Mouse (Mus musculus) c-Kit-positive CD71-negative TER-119-negative erythroid progenitor cells, embryonic 14.5 days (primary cell): ENCODE data around the gene Shank1.

Experiments
- DNase-seq: peaks from one replicate; pipeline ENCODE4 v3.0.0-alpha.2; 2013; ENCODE audit warnings: low read depth

The Shank1 gene

DNA sequence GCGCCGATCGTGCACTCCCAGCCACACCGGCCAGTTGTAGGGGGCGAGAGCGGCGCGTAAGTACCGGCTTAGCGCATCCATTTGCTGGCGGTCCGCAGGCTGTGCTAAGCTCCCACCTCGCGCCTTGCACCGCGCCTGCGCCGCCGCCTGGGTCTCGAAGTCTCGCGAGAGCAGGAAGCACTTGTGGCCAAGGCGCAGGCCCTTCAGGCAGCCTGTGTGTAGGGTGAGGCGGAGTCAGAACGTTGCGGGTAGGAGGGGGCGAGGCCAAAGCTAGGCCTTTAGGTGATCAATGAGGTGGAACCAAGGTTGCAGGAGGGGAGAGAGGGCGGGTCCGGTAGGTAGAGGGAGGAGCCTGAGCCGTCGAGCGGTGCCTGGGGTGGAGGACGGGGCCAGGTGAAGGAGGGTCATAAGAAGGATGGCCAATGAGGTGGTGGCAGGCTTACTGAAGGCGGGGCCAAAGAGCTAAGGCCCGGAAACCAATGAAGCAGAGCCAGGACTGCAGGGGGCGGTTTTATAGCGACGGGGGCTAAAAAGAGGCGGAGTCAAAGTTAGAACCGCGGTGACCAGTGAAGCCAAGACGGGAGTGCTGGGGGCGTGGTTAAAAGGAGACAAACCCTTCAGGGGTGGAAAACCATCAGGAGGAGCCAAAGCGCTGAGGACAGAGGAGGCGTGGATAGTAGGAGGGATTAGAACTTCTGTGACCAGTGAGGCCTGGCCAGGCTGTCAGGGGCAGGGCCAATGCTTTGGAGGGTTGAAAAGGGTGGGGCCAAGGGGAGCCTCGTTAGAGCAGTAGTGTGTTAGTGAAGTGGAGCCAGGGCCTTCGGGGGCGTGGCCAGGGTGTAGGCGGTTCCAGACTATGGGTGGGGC, 5.0 kb upstream of the Shank1 start:
- peak; percentile 98 for DNase-seq

DNA sequence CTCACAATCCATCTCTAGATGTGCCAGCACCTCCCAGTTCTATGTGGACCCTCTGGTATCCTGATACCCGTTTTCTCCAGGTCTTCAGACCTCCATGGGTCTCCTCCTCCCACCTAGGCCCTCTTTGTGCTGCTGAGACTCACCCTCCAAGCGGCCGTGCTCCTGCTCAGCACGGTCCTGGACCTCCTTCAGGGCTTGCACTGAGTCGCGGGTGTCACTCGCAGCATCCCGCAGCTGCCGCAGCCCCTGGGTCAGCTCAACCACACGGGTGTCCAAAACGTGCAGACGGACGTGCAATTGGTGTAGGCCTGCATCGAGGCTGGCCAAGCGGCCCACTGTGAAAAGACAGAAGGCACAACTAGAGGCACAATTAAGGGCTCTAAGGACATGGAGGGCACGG, 4.4 kb upstream of the Shank1 start:
- DNase-seq: no peak

DNA sequence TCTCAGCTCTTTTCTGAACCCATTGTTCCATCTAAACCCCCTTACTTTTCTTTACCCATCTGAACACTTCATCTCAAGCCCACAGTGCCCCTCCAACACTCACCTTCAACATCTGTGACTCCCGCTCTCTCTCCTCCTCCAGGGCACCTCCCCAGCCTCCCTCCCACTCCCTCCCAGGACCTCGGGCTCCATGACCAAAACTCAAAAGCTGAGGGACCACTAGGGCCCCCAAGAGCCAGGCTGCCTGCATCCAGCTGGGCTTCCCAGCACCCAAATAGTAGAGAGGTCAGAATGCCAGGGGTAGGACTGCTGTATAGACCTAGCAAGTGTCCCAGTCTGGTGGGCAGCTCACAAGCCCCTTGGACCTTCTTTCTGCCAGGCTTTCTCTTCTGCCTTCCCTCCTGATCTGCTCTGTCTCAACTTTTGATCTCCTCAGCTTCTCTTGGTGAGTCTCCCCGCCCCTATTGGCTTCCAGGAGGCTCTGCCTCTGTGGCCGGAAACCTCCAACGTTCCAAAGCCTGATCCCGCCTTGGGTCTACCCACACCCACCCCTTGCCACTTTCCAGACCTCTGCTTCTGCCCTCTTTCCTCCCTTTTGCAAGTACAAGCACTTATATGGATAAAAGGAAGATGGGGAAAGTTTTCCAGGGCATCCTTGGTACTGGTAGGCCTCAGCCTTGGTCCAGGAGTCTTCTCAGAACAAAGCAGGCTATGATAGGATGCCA, 3.4 kb upstream of the Shank1 start, which contains the start of gene Clec11a:
Gene Clec11a (minus strand): TSS at position 387 of the 725 bp plus-strand sequence.
- DNase-seq: no peak

DNA sequence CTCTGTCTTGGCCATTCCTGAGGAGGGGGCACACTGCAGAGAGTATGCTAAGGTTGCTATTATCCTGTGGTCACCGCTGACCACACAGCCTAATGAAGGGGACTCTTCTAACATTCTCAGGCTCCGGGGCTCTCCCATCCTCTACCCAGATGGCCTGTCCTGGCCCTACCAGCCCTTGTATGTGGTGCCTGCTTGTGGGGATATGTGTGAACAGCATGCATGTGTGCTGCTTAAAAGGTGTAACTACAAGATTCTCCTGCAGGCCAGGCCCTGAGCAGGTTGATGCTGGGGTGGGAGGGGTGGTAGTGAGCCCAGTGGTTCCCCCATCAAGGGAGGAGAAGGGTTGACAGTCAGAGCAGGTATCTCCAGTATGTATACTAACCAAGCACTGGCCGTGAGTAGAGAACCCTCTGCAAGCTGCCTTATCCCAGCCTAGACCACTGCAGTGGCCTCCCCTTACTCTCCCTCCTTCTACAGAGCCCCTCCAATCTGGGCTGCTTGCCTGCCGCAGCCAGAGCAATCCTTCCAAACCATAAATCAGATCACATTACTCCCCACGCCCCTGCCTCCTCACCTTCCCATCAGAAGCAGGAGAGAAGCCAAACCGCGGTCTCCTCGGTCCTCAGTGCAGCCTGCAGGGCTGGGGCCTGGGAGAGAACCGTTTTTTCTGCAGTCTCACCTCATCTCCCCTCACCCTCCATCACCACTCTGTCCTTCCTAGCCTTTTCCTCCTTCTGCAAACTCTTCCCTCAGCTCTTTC, 2.6 kb upstream of the Shank1 start:
- DNase-seq: no peak

DNA sequence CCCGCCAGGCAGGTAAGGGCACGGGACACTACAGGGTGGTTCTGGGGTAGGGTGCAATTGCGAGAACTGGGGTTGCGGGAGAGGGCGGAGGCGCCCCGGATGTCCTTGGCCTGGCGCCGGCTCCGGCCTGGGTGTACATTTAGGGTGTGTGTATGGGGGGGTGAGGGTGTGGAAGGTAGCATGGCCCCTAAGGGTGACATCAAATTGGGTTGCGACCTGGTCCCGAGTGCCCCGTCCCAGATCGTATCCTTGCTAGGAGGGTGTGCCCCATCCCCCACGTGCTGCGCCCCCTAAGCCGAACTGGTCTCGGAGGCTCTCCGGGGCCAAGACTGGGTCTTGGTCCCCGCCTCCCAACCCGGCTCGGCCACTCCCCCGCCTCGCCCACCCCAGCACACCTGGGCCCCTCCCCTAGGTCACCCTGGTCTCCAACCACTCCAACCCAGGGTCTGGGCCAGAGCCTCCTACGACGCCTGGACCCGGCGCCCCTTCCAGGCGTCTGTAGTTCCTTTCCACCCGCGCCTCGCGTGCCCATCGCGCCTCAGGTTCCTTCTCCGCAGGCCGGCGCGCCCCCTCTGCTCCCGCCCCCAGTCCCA, 328 bp downstream of the Shank1 start:
- DNase-seq: no peak

DNA sequence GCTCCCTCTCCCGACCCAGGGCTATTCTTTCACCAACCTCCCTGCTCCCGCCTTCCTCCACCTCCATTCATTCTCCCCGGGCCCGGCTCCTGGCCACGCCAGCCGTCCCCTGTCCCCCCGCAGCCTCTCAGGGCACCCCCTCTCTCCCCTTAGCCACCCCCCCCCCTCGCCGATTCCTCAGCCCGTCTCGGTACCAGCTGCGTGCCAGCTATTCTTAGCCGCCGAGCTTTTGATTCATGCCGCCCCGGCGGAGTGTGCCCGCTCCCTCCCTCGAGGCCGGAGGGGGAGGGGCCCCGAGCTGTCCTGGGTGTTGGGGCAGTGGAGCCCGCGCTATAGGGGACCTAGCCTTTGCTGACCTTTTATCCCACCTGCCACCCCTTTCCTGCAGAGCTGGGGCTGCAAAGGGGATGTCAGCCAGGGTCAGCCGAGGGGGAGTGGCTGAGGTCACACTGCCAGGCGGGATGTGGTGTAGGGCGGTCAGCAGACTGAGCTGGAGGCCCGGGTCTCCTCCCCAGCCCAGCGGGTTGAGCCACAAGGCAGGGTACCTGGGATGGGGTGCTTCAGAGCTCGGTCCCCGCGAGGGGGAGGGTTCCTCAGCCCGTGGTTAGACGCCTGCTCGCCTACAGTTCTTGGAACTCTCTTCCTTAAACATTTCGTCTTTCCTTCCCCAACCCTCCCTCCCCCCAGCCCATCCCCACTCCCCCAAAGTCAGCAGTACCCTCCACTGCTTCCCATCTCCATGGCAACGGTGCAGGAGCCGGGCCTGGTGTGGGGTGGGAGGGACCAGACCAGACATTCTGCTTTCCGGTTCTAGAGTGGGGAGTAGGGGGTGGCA, 1.0 kb downstream of the Shank1 start:
- no peak for DNase-seq

DNA sequence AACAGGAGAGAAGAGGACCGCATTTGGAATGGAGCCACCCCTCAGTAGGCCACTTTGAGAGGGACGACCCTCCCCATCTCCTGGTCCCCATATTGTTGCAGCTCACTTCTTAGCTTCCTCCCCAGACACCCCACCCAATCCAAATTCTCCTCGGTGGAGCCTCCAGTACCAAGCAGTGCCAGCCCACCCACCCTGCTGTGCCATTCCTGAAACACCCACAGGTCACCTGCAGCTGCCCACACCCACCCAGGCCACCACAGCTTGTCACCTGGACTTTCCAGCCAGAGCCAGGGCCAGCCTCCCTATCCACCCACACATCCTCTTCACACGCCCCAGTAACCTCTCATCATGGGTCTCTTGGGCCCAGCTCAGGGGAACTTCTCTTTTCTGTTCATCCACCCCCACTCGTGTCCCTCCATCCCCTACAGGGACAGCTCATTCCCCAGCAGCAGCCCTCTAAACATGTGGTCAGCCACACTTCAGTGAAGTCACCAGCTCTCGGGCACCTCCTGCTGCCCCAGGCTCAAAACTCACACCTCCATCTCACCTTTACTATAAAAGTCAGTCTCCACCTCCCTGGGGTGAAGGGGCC, 1.8 kb downstream of the Shank1 start:
- DNase-seq: no peak

DNA sequence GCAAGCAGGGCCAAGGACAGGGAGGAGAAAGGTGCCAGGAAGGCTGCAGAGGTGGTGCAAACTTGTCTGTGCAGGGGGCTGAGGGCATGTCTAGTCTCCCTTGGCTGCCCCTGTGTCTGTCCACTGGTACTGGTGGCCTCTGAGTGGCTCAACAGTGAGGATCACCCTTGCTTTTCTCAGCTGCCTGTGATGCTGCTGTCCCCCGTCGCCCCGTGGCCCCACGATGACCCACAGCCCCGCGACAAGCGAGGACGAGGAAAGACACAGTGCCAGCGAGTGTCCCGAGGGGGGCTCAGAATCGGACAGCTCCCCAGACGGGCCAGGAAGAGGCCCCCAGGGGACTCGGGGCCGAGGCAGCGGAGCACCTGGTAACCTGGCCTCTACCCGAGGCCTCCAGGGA, 2.4 kb downstream of the Shank1 start:
- no peak for DNase-seq

DNA sequence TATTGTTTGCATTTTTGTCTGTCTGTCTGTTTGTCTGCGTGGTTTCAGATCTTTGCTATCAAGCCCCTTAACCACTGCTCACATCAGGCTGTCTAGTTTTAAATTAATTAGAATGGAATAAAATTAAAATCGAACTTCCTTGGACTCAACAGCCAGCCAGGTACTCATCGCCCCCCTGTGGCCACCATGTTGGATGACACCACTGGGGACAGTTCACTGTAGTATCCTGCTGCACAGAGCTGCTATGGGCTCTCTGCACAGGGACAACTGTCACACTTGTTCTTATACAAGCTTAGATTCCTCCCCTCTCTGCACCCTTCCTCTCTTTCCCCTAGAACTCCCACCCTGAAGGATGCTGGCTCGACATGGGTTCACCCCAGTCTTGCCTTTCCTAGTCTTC, 7.9 kb downstream of the Shank1 start:
- no peak for DNase-seq

DNA sequence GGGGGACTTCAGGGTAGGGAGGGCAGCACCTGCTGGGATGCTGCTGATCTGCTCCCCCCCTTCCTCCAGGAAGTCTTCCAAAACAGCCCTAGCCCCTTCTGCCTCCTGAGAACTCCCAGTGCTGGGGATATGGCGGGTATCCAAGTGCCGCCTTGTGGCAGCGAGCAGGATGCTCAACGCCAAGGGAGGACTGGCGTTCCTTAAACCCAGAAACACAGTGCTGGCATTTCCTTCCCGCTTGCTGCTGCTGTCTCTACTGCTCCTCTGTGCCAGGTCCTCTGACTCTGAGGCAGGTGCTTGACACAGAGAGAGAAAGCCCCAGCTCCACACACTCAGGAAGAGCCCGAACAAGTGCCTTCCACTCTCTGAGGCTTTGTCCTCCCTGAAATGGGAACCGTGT, 10.8 kb downstream of the Shank1 start:
- no peak for DNase-seq

DNA sequence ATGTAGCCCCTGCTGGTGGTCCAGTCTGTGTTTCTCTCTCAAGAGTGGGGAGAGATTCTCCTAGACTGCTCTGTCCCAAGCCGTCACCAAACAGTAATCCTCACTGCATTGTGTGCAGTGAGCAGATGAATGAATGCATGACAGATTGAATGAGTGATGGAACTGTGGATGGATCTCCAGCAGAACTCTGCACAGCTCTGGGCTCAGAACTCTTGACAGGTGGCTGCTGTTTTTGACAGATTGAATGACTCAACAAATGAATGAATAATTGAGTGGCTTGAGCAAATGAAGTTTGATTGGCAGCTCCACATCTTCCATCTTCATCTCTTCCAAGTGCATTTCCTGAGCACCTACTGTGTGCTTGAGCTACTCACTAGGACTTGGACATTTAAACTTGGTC, 12.2 kb downstream of the Shank1 start:
- no peak for DNase-seq

DNA sequence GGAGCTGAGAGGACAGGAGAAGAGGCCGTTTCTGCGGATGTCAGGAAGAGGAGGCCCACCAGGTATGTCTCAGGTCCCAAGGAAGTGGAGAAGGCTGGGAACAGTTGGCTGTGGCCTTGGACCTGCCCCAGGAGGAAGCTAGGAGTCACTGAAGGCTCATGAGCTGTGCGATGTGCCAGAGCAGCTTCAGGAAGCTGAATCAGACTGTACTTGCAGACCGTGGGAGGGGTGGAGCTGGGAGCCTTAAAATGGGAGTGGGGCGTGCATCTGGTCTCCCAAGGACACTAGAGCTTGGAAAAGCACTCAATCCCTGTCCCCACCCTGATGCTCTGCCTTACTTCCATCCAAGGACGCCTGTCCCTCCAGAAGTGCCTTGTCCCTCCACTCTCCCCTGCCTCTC, 16.6 kb downstream of the Shank1 start:
- no peak for DNase-seq

DNA sequence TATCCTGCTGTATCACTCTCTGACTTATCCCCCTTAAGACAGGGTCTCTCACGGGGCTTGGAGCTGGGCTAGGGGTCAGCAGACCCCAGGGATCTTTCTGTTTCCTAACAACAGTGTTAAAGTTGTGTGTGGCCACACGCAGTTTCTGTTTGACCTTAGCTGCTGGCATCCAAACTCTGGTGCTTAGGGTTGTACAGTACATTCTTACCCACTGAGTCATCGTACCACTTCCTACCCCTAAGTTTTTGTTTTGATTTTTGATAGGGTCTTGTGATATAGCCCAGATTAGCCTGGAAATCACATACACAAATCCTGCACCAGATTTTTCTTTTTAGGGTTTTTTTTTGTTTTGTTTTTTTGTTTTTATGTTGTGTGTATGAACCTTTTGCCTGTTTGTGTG, 22.3 kb downstream of the Shank1 start:
- DNase-seq: no peak

DNA sequence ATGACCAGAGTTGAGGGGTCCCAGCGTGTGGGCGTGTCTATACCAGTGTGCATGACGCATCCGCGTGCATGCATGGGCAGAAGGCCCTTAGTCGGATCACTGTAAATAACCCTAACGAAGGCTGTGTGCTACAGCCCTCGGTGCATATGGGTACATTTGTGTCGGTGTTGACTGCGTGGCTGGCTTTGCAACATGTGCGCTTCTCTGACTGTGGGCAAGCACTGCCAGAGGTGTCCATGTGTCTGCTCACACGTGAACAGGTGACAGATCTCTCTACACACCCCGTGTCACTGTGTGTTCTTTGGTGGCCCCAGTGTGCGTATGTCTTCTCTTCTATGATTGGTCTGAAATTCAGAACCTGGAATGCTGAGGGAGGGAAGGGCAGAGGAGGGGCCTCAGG, 24.1 kb downstream of the Shank1 start:
- DNase-seq: no peak

DNA sequence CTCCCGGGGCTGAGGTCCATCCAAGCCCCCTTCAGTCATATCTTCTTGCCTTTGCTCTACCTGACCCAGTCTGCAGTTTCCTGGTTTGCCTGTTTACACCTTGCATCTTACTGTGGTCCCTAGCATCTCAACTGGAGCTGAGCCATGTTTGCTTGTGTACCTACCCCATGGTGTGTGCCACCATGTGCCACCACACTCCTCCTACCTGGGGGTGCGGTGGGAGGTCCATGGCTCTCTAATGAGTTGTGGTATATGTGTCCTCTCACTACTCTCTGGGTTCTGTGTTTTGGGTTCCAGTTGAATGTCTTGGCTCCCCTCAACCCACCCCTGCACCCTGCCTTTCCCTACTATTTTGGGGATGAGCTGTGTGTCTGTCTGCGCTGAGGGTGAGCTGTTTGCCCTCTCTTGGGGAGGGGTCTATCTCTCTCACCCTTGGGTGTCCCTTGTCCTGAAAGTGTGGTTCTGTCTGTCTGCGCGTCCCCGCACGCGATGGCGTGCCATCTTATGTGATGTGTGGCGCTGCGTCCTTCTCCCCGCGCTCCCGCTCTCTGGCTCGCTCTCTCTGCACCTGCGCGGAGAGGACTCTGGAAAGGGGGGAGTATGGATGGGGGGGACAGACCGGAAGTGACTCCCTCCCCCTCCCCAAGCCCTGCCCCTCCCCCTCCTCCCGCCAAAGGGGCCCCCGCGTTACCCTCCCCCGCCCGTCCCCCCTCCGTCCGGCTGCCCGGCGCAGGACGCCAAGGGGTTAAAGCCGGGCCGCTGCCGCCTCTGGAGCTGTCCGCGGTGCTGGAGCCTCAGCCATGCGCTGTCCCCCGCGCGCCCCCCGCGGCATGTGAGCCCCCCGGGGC, 25.2 kb downstream of the Shank1 start:
- no peak for DNase-seq

DNA sequence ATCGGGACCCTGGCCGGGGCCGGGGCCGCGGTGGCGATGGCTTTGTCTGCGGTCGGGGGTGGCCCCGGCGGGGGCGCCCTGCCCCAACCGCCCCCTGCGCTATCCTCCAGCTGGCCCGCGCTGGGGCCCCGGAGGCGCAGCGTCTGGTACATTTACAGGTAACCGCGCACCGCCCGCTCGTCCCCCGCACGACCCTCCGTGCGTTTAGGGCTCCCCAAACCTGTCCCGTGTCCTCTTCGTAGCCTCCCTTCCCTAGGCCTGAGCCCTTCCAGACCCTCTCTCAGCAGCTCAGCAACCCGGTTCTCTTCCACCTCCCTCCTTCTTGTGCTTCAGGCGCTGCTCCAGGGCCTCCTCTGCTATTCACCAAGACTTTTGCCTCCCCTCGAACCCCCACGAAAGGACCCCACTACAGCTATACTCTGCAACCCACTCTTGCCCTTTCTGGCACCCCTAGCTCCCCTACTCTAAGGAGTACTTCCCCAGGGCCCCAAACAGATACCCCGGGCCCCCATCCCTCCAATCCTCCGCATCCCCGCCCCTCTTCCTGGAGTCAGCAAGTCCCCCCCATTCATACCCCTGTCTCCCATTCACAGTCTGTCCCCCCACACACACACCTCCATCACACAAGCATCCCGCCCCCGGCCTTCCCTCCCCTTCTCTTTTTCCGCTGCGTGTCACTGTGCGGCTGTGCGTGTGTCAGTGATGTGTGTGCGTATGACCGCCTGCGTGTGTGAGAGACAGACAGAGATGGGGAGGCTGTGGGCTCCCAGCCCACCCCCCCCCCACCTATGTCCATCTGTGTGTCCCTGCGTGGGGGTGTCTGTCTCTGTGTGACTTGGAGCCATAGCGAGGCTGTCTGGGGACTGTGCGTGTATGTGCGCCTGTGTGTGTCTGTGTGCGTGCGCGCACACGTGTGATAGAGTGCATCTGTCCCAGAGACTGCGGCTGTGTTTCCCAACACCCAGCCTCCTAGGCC, 26.3 kb downstream of the Shank1 start:
- no peak for DNase-seq

DNA sequence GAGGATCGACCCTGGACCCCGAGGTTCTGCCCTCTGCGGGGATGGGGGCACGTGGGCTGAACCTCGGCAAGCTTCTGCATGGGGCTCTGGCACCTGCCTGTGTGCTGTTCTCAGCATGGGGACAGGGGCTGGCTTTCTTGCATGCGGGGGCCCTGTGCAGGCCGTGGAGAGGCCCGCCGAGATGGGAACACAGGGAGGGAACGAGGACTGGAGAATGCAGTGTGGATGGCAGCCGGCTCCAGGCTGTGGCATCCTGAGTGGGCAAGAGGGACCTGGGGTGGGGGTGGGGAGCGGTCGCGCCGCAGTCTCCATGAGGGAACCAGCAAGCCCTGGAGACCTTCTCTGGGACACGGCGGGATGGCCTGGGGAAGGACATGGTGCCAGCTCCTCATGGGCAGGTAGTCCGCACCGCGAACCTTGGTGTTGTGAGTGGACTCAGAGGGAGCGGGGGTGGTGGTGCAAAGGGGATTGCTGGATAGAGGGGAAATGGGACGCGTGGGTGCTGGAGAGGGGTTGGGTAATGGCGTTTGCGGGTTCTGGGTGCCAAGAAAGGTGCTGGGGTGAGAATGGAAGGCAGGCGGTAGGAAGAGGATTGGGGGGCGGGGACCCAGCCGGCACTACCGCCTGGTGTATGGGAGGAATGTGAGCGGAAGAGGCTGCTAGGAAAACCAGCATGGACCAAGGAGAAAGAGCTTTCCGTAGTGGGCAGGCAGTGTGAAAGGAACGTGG, 27.2 kb downstream of the Shank1 start:
- DNase-seq: no peak

DNA sequence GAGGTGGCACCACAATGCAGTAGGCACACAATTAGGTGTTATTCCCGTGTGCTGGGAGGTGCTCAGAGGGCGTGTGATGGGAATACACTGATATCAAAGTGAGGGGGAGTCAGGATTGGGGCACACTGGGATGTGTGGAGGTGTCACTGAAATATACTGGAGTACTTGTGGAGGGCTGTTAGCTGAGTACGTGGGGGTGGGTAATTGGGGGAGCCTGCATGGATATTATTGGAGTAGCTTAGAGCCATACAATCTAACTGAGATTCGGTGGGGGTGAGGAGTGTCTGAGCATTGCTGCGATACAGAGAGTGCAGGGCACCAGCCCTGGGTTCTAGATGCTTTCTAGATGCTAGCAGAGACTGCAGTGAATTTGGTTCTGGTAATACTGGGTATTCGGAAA, 30.2 kb downstream of the Shank1 start:
- no peak for DNase-seq
